Mouse (Mus musculus): ENCODE results near the gene Larp4. TPM values are rescaled to one million over a fixed set of nuclear protein-coding genes. Genes with fewer than 3 reads are reported as not detected.

Gene Larp4
- total RNA-seq, 2 experiments from 2014 or later, result 43.2 to 43.5 TPM

- DNase-seq, result no peak
Measured at GRCm38 (mm10) chr15:100058143-100058542, 88.3 kb downstream of the Larp4 start.

DNA sequence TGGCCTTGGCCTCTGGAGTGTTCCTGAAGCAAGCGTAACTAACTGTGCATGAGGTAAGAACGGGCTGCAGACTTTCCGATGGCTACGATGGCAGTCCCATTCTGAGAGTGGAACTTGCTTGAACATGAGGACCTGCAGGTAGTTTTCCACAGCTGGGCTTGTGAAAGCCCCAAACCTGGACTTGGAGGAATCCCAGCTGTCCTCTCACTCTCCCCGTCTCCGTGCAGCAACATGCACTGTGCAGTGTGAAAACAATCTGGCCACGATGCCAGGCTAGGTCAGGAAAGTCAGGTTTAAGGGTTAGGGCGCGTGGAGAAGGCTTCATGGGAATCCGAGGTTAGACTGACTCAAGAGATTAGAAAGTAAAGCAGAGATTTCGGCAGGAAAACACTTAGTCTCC lies 89.0 kb downstream of the Larp4 start:
- no peak for DNase-seq

GRCm38 (mm10) chr15:100059626-100060311 lies 89.9 kb downstream of the Larp4 start:
- no peak for DNase-seq

- DNase-seq, result no peak
Measured at GRCm38 (mm10) chr15:100060513-100061140, 90.8 kb downstream of the Larp4 start.

GRCm38 (mm10) chr15:100061377-100061776 lies 91.5 kb downstream of the Larp4 start:
- DNase-seq, result no peak

DNA sequence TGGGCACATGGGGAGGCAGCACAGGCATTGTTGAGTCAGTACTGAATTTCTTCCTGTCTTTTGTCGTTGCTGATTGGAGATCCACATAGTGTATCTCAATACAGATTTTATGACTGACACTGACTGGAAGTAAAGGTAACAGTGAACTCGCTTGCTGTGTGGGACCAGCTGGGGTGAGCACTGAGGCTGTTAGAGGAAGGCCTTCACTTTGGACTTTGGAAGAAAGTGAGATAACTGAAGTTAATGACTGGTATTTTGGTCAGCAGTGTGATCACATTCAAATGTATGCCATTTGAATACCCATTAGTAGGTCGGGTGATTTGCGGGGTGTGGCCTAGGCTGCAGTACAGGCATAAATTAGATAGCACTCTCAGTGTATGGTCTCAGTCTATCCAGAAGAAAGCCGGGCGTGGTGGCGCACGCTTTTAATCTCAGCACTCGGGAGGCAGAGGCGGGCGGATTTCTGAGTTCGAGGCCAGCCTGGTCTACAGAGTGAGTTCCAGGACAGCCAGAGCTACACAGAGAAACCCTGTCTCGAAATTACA lies 93.4 kb downstream of the Larp4 start:
- DNase-seq, result no peak

Other genes starting within 250 kb of the Larp4 start
- 100 to 1,000 TPM; 171 to 172 TPM for gene Cox14, start 244.4 kb upstream of the Larp4 start, total RNA-seq (2021)
- gene Cers5, start 197.2 kb upstream of the Larp4 start, total RNA-seq (2021), result 1 to 10 TPM; 4.0 to 6.1 TPM
- gene Lima1, start 94.6 kb upstream of the Larp4 start, total RNA-seq (2021), result 10 to 100 TPM; 10.9 to 12.0 TPM
- gene Fam186a, start 3.0 kb upstream of the Larp4 start, total RNA-seq (2021), result under 1 TPM; 0.03 to 0.20 TPM
- 1 to 10 TPM; 7.4 to 7.7 TPM for gene Dip2b, start 68.6 kb downstream of the Larp4 start, total RNA-seq (2021)

All from gastrocnemius, postnatal 25 days (tissue).